Mouse (Mus musculus): ENCODE measurements around the gene Zp3r.
"Not testable (repeated sequence)": the region's sequence is repeated elsewhere in the genome, so short reads cannot be mapped to it uniquely, and the experiment has no call there.

The Zp3r gene

DNA sequence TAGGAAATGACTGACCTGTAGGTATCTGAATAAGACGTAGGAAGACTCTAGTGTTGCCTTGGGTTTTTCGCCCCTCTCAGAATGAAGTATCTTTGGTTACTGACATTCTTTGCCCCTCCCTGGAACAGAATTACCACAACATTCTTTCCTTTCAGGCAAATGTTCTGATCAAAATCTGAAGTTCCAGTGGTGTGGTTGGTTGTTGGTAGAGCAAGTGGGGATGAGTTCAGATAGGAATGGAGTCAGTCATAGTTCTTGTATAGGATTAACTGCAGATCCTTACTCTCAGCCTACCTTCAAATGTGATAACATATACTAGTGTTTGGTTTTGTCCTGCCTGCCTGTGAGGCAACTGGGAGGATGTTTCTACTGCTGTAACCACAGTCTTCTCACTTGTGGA, at the start of gene Zp3r:
Gene Zp3r (minus strand): TSS at position 101 of the 400 bp plus-strand sequence.
- DNase-seq = no peak

DNA sequence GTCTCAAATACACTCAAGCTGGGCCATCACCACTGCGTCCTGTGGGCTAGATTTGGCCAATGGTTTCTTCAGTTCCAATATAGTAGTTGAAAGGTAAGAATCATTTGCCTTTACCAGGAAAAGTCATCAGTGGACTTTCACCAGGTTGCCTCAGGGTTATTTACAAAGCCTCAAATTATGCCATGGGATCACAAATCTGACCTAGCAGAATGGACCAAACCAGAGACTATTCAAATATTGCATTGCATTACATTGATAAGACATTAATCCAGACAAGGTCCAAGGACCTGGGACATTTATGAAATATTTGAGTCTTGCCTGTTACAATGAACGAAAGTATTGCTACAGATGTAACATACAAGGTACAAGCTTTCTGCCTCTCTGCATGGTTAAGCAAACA, 49.1 kb upstream of the Zp3r start:
- no peak for DNase-seq

DNA sequence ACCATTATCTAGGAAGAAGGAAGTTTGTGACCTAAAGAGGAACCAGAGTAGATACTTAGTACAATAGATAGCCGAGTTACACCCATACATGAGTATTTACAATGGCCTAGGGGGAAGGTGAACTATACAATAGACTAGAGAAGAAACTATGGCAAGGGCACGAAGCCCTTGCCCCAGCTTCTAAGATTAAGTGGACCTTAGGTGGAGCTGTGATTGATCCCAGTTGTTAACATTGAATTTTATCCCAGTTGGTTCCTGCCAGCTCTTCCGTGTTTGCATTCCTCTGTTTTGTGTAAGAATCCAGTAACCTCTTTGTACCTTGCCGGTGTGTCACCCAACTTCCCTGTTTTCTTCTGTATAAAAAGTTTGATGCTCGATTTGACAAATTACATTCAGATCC, 34.2 kb upstream of the Zp3r start:
- DNase-seq = not testable (repeated sequence)

DNA sequence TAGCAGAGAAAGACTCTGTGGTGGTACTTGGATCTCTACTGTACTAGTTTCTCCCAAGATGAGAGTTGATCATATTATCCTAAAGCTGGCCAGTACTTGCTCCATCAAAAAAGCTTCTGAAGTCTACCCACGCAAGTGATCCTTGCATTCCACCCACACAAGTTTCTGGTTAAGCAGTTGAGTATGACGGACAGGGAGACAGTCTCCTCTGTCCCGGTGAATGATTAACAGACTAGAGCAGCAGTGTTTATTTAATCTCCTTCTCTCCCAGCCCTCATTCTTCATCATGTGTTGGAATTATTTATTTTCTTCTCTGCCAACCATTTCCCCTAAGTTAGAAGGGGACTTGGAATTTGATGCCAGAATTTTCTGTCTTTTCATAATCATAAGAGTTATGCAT, 32.0 kb upstream of the Zp3r start, which contains the start of gene C4bp:
Gene C4bp (minus strand): TSS at position 179 of the 400 bp plus-strand sequence.
- DNase-seq = no peak

DNA sequence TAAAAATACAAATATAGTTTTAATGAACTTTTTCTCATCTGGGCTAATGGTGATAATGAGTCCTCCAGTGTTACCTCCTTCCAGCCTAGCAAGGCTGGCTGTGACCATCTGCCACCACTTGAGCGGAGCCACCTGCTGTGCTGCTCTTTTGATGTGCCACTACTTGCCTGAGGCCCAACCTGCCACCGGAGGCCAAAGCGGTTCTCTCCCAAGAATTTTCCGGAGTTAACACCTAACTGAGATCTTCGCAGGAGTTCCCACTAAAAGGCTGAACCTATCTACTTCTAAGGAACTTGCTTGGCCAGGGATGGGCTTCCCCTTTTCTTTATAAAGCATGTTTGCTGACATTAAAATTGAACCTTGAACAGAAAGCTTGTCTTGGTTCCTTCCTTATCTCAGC, 30.2 kb upstream of the Zp3r start:
- DNase-seq = peak; percentile 6 to 10

DNA sequence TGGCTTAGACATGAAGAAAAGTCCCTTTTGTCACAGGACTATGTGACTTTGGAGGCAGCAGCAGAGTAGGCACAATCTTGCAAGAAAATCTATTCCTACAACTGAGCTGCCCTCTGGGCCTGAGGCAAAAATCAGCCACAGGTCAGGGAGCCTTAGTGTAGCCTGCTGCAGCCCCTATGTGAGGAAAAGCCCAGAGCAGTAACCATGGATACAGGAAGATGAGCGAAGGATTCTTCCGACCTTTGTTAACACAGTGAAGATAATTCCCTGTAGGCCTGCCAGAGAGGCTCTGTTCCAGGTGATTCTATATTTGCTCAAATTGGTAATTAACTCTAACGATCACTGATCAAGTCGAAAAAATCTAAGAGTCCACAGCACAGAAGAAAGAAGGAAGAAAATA, 14.7 kb upstream of the Zp3r start:
- no peak for DNase-seq

DNA sequence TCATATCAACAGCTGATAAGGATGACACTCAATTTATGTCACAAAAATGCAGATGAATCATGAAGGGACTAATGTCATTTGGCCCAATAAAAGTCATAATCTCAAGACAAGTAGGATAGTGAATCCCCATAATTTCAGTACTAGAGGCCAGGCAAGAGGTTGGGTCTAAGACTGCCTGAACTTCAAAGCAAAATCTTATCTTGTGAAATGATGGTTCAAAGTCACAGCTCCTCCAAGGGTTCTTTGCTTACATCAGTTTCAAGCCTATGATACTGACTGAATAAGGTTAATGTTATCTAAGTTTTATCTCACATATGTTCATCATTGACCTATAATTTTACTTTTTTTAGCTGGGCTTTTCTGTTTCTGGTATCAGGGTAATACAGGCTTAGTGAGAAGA, 11.5 kb upstream of the Zp3r start:
- no peak for DNase-seq

DNA sequence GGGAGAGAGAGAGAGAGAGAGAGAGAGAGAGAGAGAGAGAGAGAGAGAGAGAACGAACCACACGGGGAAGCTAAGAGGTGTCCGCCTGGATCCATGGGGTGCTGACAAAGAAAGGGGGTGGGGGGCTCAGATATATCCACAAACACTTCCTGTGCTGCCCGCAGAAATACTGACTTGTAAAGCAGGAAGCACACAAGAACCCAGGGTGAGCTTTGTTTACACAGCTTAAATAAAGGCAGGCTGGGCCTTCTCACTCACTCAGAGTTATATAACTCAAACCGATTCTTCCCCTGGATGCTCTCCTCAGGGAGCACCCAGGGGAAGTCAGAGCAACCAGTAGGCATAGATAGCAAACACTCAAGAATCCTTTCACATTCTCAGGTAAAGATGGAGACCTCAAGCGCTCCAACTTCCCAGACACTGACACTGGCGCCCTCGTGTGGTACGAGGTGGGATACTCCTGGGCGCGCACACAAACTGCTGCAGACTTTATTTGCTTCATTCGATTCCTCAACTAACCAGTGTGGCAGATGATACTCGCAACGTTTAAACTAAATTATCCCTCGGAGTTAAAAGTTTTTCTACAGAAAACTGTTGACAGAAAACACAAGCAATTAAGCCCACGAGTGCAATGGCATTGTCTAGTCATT, 4.5 kb upstream of the Zp3r start:
- DNase-seq = peak; percentile 3 to 26

DNA sequence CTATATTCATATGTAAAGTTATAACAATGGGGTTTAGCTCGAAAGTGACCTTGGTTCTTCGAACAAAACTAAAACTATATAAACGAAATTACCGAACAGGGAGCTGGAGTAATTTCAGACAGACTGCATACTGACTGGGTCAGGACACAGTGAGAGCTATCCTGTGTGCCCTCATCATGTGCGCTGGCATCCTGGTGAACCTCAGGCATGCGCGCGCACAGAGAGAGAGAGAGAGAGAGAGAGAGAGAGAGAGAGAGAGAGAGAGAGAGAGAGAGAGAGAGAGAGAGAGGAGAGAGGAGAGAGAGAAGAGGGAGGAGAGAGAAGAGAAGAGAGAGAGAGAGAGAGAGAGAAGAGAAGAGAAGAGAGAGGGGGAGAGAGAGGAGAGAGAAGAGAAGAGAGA, 3.9 kb upstream of the Zp3r start:
- DNase-seq = no peak

DNA sequence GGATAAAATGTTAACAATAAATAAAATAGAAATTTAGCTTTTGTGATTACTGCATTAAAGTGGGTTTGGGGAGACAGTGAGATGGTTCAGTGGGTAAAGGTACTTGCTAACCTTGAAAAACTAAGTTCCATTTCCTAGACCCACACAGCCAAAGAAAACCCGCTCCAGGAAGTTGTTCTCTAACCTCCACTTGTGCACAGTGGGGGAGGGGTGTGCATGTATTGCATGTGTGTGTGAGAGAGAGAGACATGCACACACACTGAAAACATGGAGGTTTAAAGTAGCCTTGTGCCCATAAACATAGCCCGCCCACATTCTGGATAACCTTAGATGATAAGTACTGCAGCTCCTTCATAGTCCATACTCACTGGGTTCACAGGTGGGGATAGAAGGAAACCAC, 33.1 kb downstream of the Zp3r start:
- no peak for DNase-seq

DNA sequence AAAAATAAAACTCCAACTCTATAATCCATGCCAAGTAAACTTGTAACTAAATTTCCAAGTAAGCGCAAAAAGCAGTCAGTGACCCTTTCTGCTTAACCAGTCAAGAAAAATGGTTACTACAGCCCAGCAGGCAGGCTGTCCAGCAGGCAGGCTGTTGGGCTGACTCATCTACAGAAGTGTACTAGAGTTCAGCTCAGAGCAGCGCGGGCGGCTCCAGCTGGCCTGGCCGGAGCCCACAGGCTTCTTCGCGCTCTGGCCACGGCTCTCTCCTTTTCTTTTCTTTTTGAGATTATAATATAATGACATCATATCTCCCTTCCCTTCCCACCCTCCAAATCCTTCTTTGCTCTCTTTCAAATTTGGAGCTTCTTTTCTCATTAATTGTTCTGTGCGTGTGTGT, 40.8 kb downstream of the Zp3r start:
- no peak for DNase-seq

DNA sequence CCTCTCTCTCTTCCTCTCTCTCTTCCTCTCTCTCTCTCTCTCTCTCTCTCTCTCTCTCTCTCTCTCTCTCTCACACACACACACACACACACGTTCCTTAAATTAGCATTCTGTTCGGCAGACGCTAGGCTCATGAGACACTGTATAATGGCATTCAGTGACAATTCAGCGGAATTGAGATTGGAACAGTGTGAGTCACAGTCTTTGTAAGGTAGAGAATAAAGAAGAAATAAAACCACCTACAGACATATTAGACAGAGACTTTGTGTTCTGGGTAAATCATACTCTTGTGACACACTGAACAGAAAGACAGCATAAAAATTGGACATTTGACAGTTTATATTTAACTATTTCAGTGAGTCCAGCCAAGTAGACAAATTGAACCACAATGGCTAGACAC, 53.0 kb downstream of the Zp3r start:
- no peak for DNase-seq

DNA sequence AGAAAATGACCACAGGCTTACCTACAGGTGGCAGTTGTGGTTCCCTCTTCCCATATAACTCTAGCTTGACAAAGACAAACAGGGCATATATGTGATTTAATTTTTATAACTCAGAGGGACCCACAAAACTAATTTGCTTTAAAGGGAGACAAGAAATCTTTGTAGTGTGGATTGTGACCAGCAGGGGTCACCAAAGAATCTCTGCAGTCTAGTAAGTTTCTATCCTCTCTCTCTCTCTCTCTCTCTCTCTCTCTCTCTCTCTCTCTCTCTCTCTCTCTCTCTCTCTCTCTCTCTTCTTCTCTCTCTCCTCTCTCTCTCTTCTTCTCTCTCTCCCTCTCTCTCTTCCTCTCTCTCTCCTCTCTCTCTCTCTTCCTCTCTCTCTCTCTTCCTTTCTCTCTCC, 53.5 kb downstream of the Zp3r start:
- DNase-seq = peak; percentile 13 to 21

DNA sequence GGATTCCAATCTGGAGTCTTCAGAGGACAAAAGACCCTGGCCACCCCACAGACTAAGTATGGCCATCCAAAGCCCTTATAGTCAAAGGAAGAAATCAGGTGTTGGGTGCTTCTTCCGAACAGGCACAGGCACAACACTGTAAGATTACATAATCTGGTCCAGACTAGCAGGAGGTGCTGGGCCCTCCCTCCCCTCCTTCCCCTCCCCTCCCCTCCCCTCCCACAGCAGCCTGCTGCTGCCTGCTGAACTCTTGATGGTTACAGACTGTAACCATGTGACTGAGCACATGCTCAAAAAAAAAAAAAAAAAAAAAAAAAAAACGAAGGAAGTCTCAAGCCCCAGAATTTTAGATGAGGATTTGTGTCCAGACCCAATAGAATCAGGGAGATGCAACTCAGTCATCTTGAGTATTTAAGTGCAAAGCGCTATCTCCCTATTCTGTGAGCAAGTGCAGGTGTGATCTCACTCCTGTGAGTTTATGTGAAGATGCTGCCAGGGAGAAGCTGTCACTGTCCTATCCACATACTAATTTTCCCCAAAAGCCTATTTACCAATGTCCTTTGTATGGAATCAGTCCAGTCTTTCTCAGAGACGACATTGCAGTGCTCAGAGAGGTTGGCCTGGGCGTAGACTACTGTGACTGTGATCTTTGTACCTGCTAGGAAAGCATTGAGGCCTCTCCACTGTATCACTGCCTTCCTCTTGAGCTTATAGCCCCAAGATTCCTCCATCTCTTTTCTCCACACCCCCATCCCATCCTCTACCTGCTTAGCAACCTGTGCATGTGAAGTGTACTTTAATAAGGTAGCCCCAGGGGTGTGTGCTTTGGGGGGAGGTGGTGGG, 77.8 kb downstream of the Zp3r start:
- no peak for DNase-seq

DNA sequence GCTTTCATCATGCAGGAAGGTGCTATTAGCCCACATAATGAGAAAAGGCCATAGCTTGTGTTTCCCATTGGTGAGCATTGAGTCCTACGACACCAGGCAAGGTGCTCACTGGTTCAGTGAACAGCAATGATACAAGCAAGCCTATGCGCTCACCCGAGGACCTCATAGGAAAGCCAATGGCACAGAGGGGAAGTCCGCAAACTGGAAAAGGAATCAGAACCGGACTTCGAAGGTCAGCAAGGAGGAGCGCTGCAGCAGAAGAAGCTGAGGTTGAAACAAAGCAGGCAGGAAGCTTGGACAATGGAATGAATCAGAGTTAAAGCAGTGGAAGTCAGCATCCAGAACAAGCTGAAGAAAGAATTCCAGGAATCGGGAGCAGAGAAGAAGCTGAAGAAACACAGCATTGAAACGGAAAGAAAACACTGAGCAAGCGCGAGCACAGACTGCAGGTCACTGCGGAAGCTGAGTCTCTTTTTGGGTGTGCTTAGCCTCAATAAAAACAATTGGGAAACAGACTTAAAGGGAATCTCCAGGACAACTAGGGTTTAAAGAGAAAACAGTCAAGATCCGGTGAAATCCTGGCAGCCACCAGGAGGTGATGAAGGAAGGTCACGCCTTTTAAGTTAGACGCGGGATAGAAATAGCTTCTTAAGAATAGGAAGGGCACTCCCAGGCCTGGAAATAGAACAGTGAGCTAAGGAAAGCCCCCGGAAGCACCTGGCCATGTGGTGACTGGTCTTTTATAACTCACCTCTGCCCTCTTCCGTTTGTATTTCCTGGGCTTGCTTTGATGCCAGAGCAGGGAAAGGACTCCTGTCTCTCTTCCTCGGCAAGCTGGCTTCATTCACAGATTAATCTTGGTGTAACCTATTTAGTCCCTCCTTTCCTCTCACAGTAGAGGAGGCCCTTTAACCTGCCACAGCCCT, 78.9 kb downstream of the Zp3r start:
- DNase-seq = no peak

DNA sequence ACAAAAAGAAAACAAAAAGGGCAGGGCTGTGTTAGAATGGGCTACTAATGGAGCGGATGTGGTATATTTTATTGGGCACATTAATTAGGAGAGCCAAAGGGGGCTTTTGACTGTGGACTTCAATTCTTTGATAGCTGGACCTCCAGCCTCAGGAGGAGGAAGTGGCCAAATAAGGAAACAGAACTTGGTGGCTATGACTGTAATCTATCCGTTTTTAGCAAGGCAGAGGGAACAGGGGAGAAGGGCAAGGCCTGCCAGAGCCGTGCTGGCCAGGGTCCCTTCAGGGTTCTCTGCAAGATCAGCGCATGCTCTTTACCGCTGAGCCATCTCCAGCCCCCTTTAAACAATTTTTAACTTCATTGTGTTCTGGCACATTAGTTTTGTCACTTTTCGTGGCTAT, 79.7 kb downstream of the Zp3r start:
- no peak for DNase-seq

DNA sequence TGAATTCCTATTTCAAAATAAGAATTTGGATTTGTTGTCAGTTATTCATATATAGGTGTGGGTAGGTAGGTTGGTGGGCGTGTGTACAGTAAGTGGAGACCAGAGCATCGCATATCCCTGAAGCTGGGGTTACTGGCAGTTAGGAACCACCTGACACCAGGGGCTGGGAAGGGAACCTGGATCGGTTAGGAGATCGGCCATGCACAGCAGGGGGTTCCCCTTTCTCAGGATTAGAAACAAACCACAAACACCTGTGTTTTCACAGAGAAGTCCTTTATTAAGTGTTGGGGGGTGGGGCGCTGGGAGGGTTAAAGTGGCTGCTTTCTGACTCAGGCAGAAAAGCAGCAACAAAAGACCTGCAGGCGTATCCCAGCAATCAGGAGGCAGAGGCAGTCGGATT, 80.3 kb downstream of the Zp3r start:
- no peak for DNase-seq

DNA sequence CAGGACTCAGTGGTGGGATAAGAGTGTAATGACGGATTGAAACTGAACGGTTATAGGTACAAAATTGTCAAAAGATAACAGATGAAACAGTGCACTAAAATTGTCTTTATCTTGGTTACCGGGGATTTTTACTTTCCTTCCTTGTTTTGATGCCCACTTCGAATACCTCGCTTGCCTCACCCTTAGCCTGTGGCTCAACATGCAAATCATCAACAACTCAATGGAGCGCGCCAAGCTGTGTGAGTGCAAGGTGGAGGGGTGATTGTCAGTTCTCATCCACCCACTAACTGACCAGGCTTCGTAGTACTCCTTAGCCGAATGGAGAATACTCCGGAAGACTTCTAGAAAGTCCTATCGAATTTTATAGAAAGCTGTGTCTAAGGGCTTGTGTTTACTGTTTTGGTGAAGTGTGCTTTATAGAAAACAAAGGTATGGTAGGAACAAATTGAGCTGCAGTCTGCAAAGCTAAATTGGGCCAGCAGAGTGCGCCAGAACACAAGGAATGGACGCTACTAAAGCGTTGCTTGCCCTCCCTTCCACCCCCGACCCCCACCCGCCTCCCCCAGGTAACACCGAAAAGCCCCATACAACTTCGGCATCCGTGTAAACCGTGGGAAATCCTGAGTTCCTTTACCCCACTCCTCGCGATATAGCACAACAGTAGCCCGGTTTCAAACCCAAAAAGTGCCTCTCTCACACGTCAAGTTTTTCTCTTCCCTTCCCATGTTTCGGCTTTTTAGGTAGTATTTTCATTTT, 81.6 kb downstream of the Zp3r start:
- DNase-seq = peak; percentile 9 to 16
